Mouse (Mus musculus) neural tube, embryonic 12.5 days (tissue): ENCODE measurements around the gene Car5b. TPM values are rescaled to one million over a fixed set of nuclear protein-coding genes. Genes with fewer than 3 reads are reported as not detected.

Experiments used
- ATAC-seq: fragments of 200-750 bp; cut with Nextera tagmentation; 2 replicates; pipeline ENCODE4 v1.8.0; 2017; ENCODE audit warnings: low read depth, mild to moderate bottlenecking, moderate TSS enrichment, moderate library complexity; ENCODE audit not compliant: low FRiP score
- H3K27ac ChIP-seq: fragments of 300-500 bp; sonication (generic); 2 replicates; pipeline ENCODE4 v1.5.1; 2016
- H3K27me3 ChIP-seq: fragments of 300-500 bp; sonication (generic); replicated peaks from 2 replicates; pipeline ENCODE4 v1.6.1; 2016; ENCODE audit warnings: mild to moderate bottlenecking
- H3K36me3 ChIP-seq: fragments of 300-500 bp; sonication (generic); 2 replicates; pipeline ENCODE4 v1.6.1; 2016; ENCODE audit warnings: mild to moderate bottlenecking
- H3K4me1 ChIP-seq: fragments of 300-500 bp; sonication (generic); 2 replicates; pipeline ENCODE4 v1.6.1; 2016
- H3K4me2 ChIP-seq: fragments of 300-500 bp; sonication (generic); replicated peaks from 2 replicates; pipeline ENCODE4 v1.6.1; 2016; ENCODE audit warnings: mild to moderate bottlenecking
- H3K4me3 ChIP-seq: fragments of 300-500 bp; sonication (generic); 2 replicates; pipeline ENCODE4 v1.5.1; 2016
- H3K9ac ChIP-seq: fragments of 300-500 bp; sonication (generic); 2 replicates; pipeline ENCODE4 v1.6.1; 2016; ENCODE audit warnings: mild to moderate bottlenecking
- H3K9me3 ChIP-seq: fragments of 300-500 bp; sonication (generic); 2 replicates; pipeline ENCODE4 v1.6.1; 2016; ENCODE audit warnings: mild to moderate bottlenecking
- WGBS: fragments of 180-500 bp; shearing (Covaris S2); methylation state at CpG from one replicate; pipeline ENCODE4 v1.1.7; 2016; 5-methylcytosine and 5-hydroxymethylcytosine counted together
- polyA plus RNA-seq: library from polyadenylated mRNA; unstranded; fragments of >200 nt; fragmentation: Nextera tagmentation; extraction: Ambion mirVana; gene quantifications from 2 replicates; pipeline ENCODE4 v1.2.1, GENCODE M21; 2016

Gene Car5b
- polyA plus RNA-seq, 1 experiment from 2014 or later, result 0.53 TPM

DNA sequence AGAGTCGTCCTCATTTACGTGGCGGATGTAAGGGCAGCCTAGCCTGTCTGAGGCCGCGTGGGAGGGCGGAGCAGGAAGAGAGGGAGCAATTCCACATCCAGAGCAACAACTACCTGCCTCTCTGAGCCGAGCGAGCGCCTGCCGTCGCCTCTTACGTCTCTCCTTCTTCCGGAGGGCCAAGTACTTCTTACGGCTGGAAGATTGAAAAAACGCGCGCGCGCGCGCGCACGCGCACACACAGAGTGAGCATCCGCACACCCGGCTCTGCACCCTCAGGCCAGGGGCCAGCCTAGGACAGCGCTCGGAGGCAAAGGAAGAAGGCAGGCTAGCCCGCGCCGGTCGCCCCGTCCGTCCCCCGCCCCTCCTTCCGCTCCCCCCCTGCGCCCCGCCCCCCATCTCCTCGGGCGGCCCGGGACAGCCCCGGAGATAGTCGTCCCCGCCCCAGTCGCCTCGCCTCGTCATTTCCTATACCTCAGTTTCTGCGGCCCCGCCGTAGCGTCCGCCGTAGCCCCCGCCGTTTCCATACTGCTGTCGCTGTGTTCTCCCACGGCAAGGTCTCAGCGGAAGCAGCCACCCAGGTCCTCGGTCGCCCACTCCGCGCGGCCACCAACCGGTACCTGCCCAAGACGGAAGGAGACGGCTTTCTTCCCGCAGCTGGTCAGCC lies 69.9 kb downstream of the Car5b start:
- no peaks in the 10 kb centered on the region for H3K9me3 ChIP-seq
- 0 out of 2 replicates have a peak, but pooled peaks cover 3% of the 10 kb centered on the region for H3K4me1 ChIP-seq
- peaks cover 3% of the 10 kb centered on the region; the same call in 1 of the 2 replicates for H3K36me3 ChIP-seq
- peak overlapping the region; percentile 63 for H3K4me3 ChIP-seq
- H3K9ac ChIP-seq, result peak overlapping the region; percentile 73
- peak overlapping the region; percentile 81 for H3K27ac ChIP-seq
- no peaks in the 10 kb centered on the region for H3K27me3 ChIP-seq
- 18% methylated on average over 48 of the region's 67 CpGs for WGBS
- ATAC-seq, result peak; percentile 95
- H3K4me2 ChIP-seq, result peak overlapping the region; percentile 61

DNA sequence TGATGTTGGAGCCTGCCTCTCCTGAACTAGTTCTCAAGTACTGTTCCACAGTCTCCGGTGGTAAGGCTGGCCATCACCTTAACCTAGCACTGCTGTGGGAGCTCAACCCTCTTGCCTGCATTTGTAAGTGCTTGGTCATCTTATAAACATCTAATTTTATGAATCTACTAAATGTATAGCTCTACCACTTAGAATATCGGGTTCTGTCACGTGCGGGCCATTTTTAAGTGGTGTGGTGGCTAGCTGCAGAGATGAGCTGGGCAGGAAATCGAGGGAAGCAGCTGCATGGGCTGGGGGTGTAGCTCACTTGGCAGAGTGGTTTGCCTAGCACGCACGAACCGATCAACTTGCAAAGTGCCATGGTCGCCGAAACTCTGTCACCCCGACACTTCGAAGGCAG lies 70.4 kb downstream of the Car5b start:
- Histone ChIP-seq H3K27me3 (no peaks in the 10 kb centered on the region), H3K4me1 (0 out of 2 replicates have a peak, but pooled peaks cover 3% of the 10 kb centered on the region), H3K9ac (peak overlapping the region; percentile 73), H3K36me3 (peaks cover 3% of the 10 kb centered on the region; the same call in 1 of the 2 replicates), H3K4me2 (peak overlapping the region; percentile 61), H3K9me3 (no peaks in the 10 kb centered on the region), H3K4me3 (peak overlapping the region; percentile 63), H3K27ac (no peak overlapping the region)
- ATAC-seq, result 0 out of 2 replicates have a peak, but pooled peaks have one; percentile 4
- WGBS, result 41% methylated on average over 12 of the region's 12 CpGs

DNA sequence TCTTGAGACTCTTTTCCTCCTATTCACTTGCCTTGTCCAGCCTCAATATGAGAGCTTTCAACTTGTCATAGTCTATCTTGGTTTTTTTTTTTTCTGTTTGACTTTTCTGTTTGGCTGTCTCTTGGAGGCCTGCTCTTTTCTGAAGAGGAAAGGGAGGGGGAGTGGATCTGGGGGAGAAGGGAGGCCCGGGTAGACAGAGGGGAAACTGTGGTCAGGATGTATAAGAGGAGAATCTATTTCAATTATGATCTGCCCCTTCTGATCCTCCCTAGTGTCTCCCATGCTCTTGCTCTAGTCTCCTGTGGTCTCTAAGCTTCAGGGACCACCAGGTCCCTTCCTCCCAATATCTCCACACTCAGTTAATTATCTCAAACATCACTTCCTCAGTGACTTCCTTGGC lies 76.2 kb downstream of the Car5b start:
- H3K36me3 ChIP-seq, result peaks cover 8% of the 10 kb centered on the region
- no peaks in the 10 kb centered on the region for H3K4me1 ChIP-seq
- no peak for ATAC-seq
- H3K27ac ChIP-seq, result no peak overlapping the region
- WGBS, result 89% methylated on average over 1 of the region's 1 CpGs
- no peak overlapping the region for H3K4me3 ChIP-seq
- H3K27me3 ChIP-seq, result no peaks in the 10 kb centered on the region
- H3K9me3 ChIP-seq, result no peaks in the 10 kb centered on the region
- no peak overlapping the region for H3K4me2 ChIP-seq
- H3K9ac ChIP-seq, result no peak overlapping the region

DNA sequence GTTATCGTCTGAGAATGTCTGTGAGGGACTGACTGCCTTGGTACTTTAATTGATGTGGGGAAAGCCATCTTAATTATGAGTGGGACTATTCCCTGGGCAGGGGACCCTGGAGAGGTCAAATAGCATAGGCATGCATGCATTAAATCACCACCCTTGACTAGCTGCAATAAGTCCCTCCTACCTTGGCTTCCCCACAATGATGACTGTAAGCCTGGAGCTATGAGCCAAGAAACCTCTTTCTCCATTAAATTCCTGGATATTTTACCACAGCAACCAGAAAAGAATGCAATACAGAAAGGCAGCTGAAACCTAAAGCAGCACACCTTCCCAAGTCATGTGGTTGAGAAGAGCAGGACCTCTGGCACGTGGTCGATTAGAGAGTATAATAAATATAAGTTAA lies 83.4 kb downstream of the Car5b start:
- no peak overlapping the region for H3K4me3 ChIP-seq
- WGBS, result 95% methylated on average over 3 of the region's 3 CpGs
- peaks cover 12% of the 10 kb centered on the region for H3K36me3 ChIP-seq
- ATAC-seq, result no peak
- no peak overlapping the region for H3K27ac ChIP-seq
- no peaks in the 10 kb centered on the region for H3K4me1 ChIP-seq
- H3K9ac ChIP-seq, result no peak overlapping the region
- H3K4me2 ChIP-seq, result no peak overlapping the region
- no peaks in the 10 kb centered on the region for H3K27me3 ChIP-seq
- H3K9me3 ChIP-seq, result no peaks in the 10 kb centered on the region

DNA sequence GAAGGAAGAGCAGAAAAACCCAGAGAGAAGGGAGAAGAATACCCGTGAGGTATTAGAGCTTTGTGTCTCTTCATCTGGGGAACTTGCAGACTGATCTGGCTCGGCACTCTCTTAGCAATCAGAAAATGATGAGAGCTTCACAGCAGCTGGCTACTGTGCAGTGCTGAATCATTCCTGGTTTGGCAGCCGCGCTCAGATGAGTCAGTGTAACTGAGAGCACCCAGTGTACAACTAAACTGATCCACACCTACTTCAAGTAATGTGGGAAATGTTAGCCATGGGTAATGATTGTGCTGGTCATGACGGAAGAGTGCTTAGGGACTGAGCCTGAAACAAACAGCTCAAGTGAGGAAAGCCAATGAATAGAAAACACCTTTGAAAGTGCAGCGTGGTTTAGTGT lies 89.2 kb downstream of the Car5b start:
- Histone ChIP-seq H3K36me3 (peaks cover 11% of the 10 kb centered on the region), H3K4me1 (no peaks in the 10 kb centered on the region), H3K4me2 (no peak overlapping the region), H3K9ac (no peak overlapping the region), H3K27me3 (no peaks in the 10 kb centered on the region), H3K4me3 (no peak overlapping the region), H3K9me3 (no peaks in the 10 kb centered on the region), H3K27ac (no peak overlapping the region)
- WGBS, result 96% methylated on average over 6 of the region's 6 CpGs
- ATAC-seq, result no peak

DNA sequence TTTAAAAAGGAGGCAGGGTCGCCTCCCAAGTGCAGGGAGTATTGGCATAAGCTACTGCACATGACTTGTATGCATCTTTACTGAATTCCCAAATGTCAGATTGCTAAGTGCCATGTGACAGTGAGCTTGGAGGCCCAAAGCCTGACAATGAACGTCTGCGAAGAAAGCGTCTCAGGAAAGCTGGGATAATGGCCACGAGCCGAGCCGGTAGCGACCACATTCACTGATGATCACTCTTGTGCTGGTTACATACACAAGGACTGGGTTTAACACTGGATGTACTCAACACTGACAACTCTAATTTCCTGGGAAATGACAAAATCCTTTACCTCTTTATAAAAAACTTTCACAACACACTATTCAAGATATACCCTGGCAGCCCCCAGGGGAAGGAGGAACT lies 93.1 kb downstream of the Car5b start:
- Histone ChIP-seq H3K27me3 (no peaks in the 10 kb centered on the region), H3K4me2 (no peak overlapping the region), H3K27ac (no peak overlapping the region), H3K36me3 (peaks cover 4% of the 10 kb centered on the region; the same call in 1 of the 2 replicates), H3K9ac (no peak overlapping the region), H3K4me3 (no peak overlapping the region), H3K4me1 (no peaks in the 10 kb centered on the region), H3K9me3 (no peaks in the 10 kb centered on the region)
- WGBS, result 84% methylated on average over 8 of the region's 8 CpGs
- ATAC-seq, result no peak

DNA sequence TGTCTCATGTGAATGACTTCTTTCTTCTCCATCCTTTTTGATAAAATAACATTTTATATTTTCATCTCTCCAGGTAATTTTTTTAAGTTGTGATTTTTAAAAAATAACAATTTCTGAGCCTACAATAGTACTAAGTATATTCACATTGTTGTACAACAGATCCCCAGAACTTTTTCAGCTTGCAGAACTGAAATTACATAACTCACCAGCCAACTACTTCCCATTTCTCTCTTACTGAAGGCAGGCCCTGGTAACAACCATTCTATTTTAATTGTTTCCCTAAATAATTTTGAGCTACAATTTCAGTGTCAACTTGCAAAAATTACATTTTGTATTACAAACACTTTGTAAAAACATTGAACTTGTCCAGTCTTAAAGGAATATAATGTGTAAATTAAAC lies 98.2 kb downstream of the Car5b start:
- H3K36me3 ChIP-seq, result no peaks in the 10 kb centered on the region
- no peak overlapping the region for H3K27ac ChIP-seq
- H3K4me1 ChIP-seq, result no peaks in the 10 kb centered on the region
- H3K4me2 ChIP-seq, result no peak overlapping the region
- H3K9ac ChIP-seq, result no peak overlapping the region
- no peak for ATAC-seq
- no peaks in the 10 kb centered on the region for H3K9me3 ChIP-seq
- no peaks in the 10 kb centered on the region for H3K27me3 ChIP-seq
- no peak overlapping the region for H3K4me3 ChIP-seq

Other genes with a start within 250 kb of the Car5b start
- gene Ap1s2, start 119.0 kb downstream of the Car5b start, polyA plus RNA-seq, result 53.5 and 60.3 TPM in 2 replicates
- 76.5 and 77.9 TPM in 2 replicates for gene Zrsr2, start 69.3 kb downstream of the Car5b start, polyA plus RNA-seq
- 34.2 and 36.5 TPM in 2 replicates for gene Siah1b, start 48.5 kb upstream of the Car5b start, polyA plus RNA-seq
- gene Cltrn, start 60.8 kb upstream of the Car5b start, polyA plus RNA-seq, result 0.20 TPM in 1 of 2 replicates, not detected in the other
- gene Ace2, start 111.3 kb upstream of the Car5b start, polyA plus RNA-seq, result not detected in 2 replicates
- gene Bmx, start 230.2 kb upstream of the Car5b start, polyA plus RNA-seq, result 0.25 and 0.36 TPM in 2 replicates
- gene Pir, start 241.4 kb upstream of the Car5b start, polyA plus RNA-seq, result 3.6 and 5.0 TPM in 2 replicates